14 mouse cellular contexts compared by ENCODE assay signal in the genomic region with DNA sequence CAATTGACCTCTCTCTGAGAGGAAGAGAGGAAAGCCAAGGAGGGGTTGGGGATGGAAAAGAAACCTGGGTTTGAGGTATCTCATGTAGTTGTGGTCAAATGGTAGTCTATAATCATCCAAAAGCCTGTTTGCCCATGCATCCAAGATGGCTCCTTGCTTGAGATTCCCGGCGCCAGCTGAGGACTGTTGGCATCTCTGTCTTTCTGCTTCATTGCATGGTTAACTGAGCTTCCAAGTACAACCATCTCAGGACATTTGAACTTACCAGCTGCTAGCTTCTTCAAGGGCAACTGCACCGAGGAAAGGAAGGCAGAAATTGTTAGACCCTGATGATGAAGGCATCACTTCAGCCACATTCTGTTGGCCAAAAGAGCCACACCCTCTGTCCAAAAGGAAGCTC. TPM values are rescaled to one million over a fixed set of nuclear protein-coding genes. Genes with fewer than 3 reads are reported as not detected.
"Had no signal": no experiment of that assay in that cellular context is flagged by ENCODE, and none has a peak within 500 bp of the region (broad histone marks: within the 10 kb centered on the region; RNA-seq: fewer than 3 reads in every experiment).

No protein-coding gene starts in this region.

- H3K4me1 ChIP-seq: liver, embryonic 15.5 days; neural tube, embryonic 12.5 days had no signal

- DNase-seq: kidney, adult 8-10 months; kidney, postnatal 25 days; lung, adult 2 months; lung, postnatal 36 days; thymus, postnatal 4 days had no signal

- H3K36me3 ChIP-seq: limb, embryonic 12.5 days; liver, embryonic 15.5 days; neural tube, embryonic 12.5 days had no signal

- ATAC-seq: lung, postnatal 0 days had no signal

- H3K9me3 ChIP-seq: liver, embryonic 15.5 days; neural tube, embryonic 12.5 days had no signal

- H3K9ac ChIP-seq: limb, embryonic 12.5 days; liver, embryonic 15.5 days; neural tube, embryonic 12.5 days had no signal

- H3K27ac ChIP-seq: left cerebral cortex, adult 2 months; limb, embryonic 12.5 days; liver, embryonic 15.5 days; neural tube, embryonic 12.5 days; stomach, postnatal 0 days had no signal

- H3K4me3 ChIP-seq: left cerebral cortex, adult 2 months; limb, embryonic 12.5 days; liver, embryonic 15.5 days; neural tube, embryonic 12.5 days had no signal

- H3K27me3 ChIP-seq: liver, embryonic 15.5 days; neural tube, embryonic 12.5 days had no signal

- H3K4me2 ChIP-seq: limb, embryonic 12.5 days; liver, embryonic 11.5 days; liver, embryonic 15.5 days; neural tube, embryonic 12.5 days had no signal

RNA-seq across cellular contexts. Expression of gene Dact1, which starts 54.8 kb away (rescaled TPM):
- total RNA-seq: monocyte, adult 5-6 weeks; neutrophil, adult 5-6 weeks had no signal
